ENCODE assay signal across 19 mouse cellular contexts in genomic region chr7:139940476-139941209, GRCm38 (mm10). TPM values are rescaled to one million over a fixed set of nuclear protein-coding genes. Genes with fewer than 3 reads are reported as not detected.
"Had no signal": no experiment of that assay in that cellular context is flagged by ENCODE, and none has a peak within 500 bp of the region (broad histone marks: within the 10 kb centered on the region; RNA-seq: fewer than 3 reads in every experiment).

No protein-coding gene starts in this region.

- H3K9ac ChIP-seq: limb, embryonic 15.5 days; liver, embryonic 12.5 days; lung, embryonic 15.5 days had no signal

- H3K4me2 ChIP-seq: limb, embryonic 15.5 days; liver, embryonic 12.5 days; lung, embryonic 15.5 days; midbrain, embryonic 11.5 days had no signal

- DNase-seq: kidney, adult 9 months; kidney, postnatal 36 days; left cerebral cortex, postnatal 4 days; lung, postnatal 14 days; right cerebral cortex, postnatal 14 days; thymus, postnatal 36 days had no signal

- H3K36me3 ChIP-seq: limb, embryonic 15.5 days; liver, embryonic 12.5 days; lung, embryonic 15.5 days had no signal

- H3K27ac ChIP-seq: kidney, postnatal 0 days; layer of hippocampus, adult 2 months; limb, embryonic 15.5 days; liver, embryonic 12.5 days; lung, embryonic 15.5 days; macrophage had no signal

- H3K9me3 ChIP-seq: limb, embryonic 15.5 days; liver, embryonic 12.5 days; lung, embryonic 15.5 days had no signal

- H3K4me3 ChIP-seq: layer of hippocampus, adult 2 months; limb, embryonic 15.5 days; liver, embryonic 12.5 days; lung, embryonic 15.5 days; megakaryocyte, embryonic 14.5 days had no signal

RNA-seq across cellular contexts. Expression of gene Utf1, which starts 2.9 kb away (rescaled TPM):
- total RNA-seq: layer of hippocampus, adult 2 months; layer of hippocampus, postnatal 10 days; left cerebral cortex, postnatal 4 days had no signal
- polyA plus RNA-seq: kidney, postnatal 0 days; liver, embryonic 12.5 days; liver, embryonic 16.5 days; macrophage; midbrain, embryonic 11.5 days; midbrain, embryonic 16.5 days; neural tube, embryonic 14.5 days; stomach, embryonic 16.5 days had no signal

RNA-seq across cellular contexts. Expression of gene 6430531B16Rik, which starts 37.9 kb away (rescaled TPM):
- polyA plus RNA-seq: liver, embryonic 12.5 days; liver, embryonic 16.5 days; macrophage had no signal

RNA-seq across cellular contexts. Expression of gene Kndc1, which starts 46.1 kb away (rescaled TPM):
- polyA plus RNA-seq: liver, embryonic 16.5 days; macrophage had no signal
